Mouse (Mus musculus) adrenal gland, adult 8-10 months (tissue): ENCODE measurements around the gene Maats1. TPM values are rescaled to one million over a fixed set of nuclear protein-coding genes. Genes with fewer than 3 reads are reported as not detected.

Experiments
- DNase-seq: peaks from one replicate; pipeline ENCODE4 v3.0.0; 2022
- total RNA-seq, 4 experiments: library from RNA; stranded (reverse); gene quantifications; 2 replicates each; pipeline ENCODE4 v1.2.4; 2022

Maats1 gene
- 1 to 10 TPM in 1 of 4 experiments, under 1 TPM in 3; 0.38 to 1.0 (median 0.46) TPM for total RNA-seq

DNA sequence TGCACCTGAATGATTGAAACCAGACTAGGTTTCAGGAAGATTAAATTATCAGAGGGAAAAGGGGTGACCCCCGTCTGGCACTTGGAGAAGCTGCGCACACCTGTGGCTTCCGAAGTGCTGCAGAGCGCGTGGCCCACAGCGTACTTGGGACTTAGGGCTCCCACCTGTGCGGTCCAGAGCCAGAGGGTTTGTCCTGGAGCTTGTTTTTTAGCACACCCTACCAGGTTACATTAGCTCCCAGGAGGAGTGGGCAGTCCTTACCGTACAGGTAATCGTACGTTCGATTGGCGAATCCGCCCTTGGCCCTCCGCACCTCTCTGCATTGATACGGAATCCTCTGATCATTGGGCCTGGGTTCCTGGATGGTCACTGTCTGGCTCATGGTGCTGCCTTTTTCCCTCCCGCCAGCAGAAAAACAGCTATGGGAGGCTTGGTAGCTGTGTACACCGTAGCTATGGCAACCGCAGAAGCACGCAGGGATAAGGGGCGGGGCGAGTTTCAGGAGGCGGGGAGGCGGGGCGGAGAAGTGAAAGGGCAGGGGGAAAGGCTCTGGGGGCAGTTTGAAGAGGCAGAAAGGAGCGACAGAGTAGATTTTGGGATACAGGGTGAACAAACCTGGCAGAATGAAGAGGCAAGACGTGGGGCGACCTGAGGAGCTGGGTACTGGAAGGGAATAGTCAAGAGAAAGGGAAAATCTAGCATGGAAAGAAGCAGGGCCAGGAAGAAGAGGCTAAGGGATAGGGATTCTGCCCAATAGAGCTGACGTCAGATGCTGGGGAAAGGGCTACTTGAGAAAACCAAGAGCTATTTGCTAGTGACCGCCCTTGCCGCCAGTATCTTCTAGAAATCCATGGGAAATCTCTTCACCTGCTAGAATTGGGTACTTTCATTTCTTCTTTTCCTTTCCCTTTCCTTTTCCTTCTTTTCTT is at the start of gene Maats1:
TSS of gene Maats1 (minus strand) at position 748 of the 929 bp plus-strand sequence.
- peak; percentile 72 for DNase-seq

DNA sequence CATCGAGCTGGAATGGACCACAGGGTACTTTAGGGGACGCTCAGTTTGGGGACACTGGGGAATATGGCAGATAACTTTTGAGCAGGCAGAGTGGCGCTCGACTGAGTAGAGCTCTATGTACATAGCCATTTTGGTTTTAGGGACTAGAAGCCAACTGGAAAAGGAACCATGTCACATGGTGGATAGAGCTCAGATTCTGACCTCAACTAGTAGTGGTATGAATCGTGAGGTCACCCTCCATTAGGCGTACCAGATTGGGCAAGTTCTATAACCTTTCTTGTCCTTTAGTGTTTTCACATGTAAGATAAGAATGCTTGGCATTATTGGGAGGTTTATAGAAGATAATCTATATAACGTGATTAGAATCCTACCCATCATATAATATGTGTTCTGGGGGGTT is 48.4 kb upstream of the Maats1 start:
- DNase-seq: no peak

DNA sequence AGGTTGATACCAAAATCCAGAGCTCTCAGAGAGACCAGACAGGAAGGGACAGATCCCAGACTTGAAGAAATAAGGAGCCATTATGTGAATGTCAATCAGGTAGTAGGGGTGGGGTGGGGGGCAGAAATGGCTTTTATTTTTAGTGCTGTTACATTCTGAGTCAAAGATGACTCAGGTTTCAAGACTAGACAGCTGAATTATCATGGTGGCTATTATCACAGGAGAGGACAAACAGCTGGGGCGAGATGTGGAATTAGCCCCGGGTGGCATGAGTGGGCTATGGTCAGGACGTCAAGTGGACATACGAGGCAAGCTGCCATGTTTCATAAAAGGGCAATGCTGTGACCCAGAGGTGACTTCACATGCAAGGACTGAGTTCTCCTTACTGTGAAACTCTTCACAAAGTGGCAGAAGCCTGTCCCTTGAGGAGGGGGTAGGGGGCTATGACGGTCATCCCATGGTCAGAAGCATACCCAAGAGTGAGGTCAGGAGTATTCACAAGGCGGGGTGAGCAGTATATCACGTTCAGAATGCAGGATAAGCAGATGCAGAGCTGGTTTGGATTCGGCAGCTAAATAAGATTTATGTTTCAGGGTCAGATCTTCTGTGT is 47.4 kb upstream of the Maats1 start:
- DNase-seq: no peak

DNA sequence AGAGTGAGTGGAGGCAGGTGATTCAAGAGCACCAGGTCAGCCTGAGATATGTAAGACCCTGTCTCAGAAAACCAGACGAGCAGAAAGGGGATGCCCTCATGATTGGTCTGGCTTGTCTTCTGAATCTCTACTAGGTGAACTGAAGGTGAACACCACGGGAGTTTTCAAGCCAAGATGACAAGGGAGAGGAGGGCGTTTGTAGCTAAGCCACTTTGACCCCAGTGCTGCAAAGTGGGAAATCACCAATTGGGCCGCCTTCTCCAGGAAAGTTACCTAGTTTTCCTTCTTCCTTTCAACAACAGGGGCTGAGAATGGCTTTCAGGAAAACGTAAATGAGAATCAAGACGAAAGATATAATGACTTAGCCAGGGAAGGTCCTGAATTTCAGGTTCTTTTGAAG is 46.8 kb upstream of the Maats1 start:
- DNase-seq: no peak

DNA sequence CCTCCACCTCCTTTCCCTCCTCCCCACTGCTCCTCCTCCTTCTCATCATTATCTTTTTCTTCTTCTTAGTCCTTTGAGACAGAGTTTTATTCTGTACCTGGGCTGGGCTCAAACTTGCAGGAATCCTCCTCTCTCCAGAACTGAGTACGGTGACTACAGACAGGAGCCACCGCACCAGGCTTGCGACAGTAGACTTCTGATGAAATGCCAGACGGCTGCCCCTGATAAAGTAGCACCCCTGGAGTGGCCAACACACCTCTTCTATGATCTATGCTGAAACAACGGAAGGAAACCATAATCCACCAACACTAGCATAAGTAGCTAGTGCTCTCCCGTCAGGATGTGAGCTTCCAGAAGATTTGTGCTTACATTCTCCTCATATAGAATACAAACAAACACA is 45.4 kb upstream of the Maats1 start:
- DNase-seq: no peak

GRCm38 (mm10) chr16:38385700-38386099 is 43.8 kb upstream of the Maats1 start:
- no peak for DNase-seq

- DNase-seq: no peak
These were observed 43.3 kb upstream of the Maats1 start for GRCm38 (mm10) chr16:38385184-38385634.

DNA sequence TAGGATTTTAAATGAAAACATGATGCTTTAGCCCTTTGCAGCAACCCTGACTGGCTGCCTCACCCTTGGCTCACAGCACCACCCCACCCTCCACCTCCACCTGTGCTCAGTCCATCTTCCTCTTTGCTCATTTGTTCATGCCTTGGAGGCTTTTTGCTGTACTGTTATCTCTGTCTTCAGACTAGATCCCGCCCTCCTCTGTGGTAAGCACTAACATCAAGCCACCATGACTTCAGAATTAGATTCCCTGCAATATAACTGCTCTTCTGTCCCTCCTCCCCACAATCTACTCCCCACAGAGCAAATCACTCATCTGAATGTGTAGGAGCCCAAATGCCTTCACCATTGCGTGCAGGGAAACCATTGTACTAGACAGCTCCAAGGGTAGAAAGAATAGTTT is 41.7 kb upstream of the Maats1 start:
- no peak for DNase-seq

- no peak for DNase-seq
These were observed 38.0 kb upstream of the Maats1 start for GRCm38 (mm10) chr16:38379926-38380325.

DNA sequence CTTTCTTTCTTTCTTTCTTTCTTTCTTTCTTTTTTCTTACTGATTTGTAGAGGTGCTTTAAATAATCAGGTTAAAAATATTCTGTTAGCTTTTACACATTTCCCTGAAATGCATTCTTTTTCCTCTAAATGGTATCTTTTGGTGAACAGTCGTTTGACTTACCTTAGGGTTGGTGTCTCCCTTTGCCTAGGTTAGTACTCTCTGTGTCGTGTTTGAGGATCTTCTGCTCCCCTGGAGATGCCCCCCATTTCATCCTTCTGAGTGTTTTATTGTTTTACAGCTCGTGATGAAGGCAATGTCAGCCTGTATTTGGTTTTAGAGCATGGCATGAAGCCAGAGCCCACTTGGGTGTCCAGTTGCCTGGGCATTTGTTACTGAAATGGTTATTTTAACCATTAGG is 37.5 kb upstream of the Maats1 start:
- DNase-seq: no peak

- DNase-seq: no peak
These were observed 37.1 kb upstream of the Maats1 start for GRCm38 (mm10) chr16:38379088-38379487.

DNA sequence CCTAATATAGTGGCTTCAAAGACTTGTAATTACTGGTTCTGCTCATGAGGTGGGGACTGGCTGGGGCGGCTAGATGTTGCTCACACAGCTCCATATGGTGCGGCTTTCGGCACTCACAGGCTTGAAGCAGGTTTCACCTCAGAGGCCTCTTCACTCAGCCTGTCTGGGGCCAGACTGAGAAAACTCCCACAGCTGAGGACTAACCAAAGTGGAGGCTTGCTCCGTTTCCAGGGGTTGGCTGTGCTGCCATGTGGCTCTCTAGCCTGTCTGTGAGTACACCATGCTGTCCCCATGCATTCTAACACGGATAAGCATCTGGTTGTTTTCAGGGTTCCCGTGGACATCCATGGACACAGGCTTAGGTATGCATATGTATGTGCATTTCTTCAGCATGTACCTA is 36.6 kb upstream of the Maats1 start:
- no peak for DNase-seq

GRCm38 (mm10) chr16:38377546-38377945 is 35.6 kb upstream of the Maats1 start:
- no peak for DNase-seq

- DNase-seq: no peak
These were observed 34.9 kb upstream of the Maats1 start for GRCm38 (mm10) chr16:38376841-38377249.

DNA sequence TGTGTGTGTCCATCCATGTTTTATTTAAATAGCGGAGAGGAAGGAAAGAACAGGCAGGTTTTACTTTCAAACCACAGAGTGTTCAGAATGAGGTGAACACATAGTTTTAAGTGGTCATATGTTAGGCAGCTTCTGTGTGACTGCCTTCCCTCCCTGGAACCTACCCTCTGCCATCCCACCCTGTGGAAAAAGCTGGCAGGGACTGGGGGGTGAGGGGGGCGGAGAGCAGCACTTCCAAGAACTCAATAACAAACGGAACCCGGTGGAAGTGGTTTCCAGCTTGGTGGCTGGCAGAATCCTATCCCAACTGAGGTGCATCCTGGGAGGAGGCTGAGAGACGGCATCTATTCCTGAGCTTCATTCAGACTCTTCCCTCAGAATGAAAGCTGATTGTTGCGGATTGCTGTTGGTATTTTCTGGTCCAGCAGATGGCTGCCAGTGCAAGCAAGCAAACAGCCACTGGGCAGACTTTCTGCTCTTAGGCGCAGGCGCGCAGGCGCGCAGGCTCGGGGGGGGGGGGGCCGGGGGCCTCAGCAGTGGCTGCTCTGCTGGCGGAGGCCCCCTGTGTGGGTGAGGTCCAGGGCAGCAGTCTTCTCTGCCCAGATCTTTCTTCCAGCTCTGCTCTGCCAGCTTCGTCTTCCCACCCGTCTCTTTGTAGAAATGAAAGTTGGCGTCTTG is 34.4 kb upstream of the Maats1 start:
- DNase-seq: no peak

GRCm38 (mm10) chr16:38375182-38375581 is 33.2 kb upstream of the Maats1 start:
- no peak for DNase-seq

- DNase-seq: no peak
These were observed 32.6 kb upstream of the Maats1 start for GRCm38 (mm10) chr16:38374379-38375140.

DNA sequence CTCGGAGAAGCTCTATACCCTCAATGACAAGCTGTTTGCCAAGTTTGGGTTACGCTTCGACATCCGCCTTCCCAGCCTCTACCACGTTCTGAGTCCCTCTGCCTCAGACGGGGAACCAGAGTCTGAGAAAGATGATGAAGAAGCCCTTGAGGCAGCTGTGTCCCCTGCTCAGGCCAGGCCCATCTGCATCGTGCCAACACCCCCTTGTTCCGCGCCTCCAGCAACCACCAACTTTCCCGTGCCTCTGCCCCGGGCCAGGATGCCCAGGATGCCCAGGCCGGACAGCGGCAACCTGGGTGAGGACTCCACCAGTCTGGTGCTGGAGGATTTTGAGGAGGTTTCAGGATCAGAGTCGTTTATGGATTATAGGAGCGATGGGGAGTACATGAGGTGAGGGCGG is 32.0 kb upstream of the Maats1 start:
- no peak for DNase-seq

GRCm38 (mm10) chr16:38373439-38373838 is 31.5 kb upstream of the Maats1 start:
- DNase-seq: no peak

DNA sequence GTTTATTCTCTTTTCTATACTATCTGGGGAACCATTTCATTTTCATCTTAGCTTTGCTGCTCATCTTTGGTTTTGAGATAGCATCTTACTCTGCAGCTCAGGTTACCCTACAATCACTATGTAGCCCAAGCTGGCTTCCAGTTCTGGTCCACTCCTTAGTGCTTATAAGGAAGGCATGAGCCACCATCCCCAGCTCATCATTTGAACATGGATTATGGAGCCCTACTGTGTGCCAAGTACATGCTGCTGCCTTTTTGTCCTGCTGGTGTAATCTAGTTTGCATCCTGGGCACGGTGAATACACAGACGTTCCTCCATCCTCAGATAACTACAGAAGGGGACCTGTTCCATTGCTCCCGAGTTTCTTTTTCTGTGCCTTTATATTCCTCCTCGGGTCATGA is 30.9 kb upstream of the Maats1 start:
- DNase-seq: no peak

GRCm38 (mm10) chr16:38371705-38372296 is 29.9 kb upstream of the Maats1 start:
- no peak for DNase-seq
